9 mouse cellular contexts compared by ENCODE assay signal in the genomic region with DNA sequence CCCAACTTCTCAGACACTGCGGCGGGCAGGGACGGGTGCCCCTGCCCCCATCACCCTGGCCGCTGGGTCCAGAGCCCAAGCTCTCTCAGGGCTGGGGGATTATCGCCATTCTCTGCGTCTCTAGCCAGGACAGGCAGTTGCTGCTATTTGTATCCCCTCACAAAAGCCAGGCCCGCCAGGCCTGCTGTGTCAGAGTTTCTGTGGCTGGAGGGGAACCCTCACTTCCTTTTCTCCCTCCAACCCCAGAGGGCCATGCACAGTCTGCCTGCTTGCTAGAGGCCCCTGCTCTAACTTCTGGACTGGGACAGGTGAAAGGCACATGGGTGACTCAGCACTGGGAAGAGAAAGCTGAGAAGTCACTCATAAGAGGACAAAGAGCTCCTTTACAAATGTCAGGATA. TPM values are rescaled to one million over a fixed set of nuclear protein-coding genes. Genes with fewer than 3 reads are reported as not detected.
DNase-seq lines count a peak whose midpoint lies in the region; ATAC-seq and TF ChIP-seq lines count a peak whose summit lies in the region.
"Had no signal": no experiment of that assay in that cellular context is flagged by ENCODE, and none has a peak within 500 bp of the region (broad histone marks: within the 10 kb centered on the region; RNA-seq: fewer than 3 reads in every experiment).

No protein-coding gene starts in this region.

- no peak for TF ChIP-seq CTCF in E14TG2a.4 (conservative IDR thresholded peaks at IDR 0.05; ENCODE audit: low read length)
- TF ChIP-seq CTCF in liver, postnatal 0 days (IDR thresholded peaks at IDR 0.05; ENCODE audit: low read depth), result no peak

- H3K27me3 ChIP-seq in heart, embryonic 15.5 days, result peaks cover 71% of the 10 kb centered on the region
- H3K27me3 ChIP-seq in E14TG2a.4 (ENCODE audit: insufficient read depth, low read length), result peaks cover 67% of the 10 kb centered on the region
- H3K27me3 ChIP-seq in liver, postnatal 0 days (ENCODE audit: insufficient read depth, low read length), result peaks cover 55% of the 10 kb centered on the region

- H3K9ac ChIP-seq in heart, embryonic 15.5 days, result no peak overlapping the region
- H3K9ac ChIP-seq in liver, postnatal 0 days (replicated peaks), result no peak overlapping the region

- peak overlapping the region; percentile 29 for H3K4me2 ChIP-seq in heart, embryonic 15.5 days
- peak overlapping the region; percentile 36; the same call in 1 of the 2 replicates for H3K4me2 ChIP-seq in liver, postnatal 0 days (ENCODE audit: low read depth, low read length)

- H3K9me3 ChIP-seq in heart, embryonic 15.5 days (replicated peaks), result no peaks in the 10 kb centered on the region
- H3K9me3 ChIP-seq in E14TG2a.4 (ENCODE audit: low read length), result no peaks in the 10 kb centered on the region
- H3K9me3 ChIP-seq in liver, postnatal 0 days (ENCODE audit: low read length), result no peaks in the 10 kb centered on the region

- ATAC-seq in heart, embryonic 15.5 days (replicated peaks; ENCODE audit: insufficient number of reproducible peaks, insufficient read depth, low FRiP score, low read depth), result no peak
- ATAC-seq in hematopoietic stem cell, adult 5-6 weeks (replicated peaks in 1 of 2; ENCODE audit: insufficient read depth in 1 of 2, low FRiP score in 2 of 2, low TSS enrichment in 1 of 2, low read depth in 1 of 2, poor library complexity in 2 of 2, severe bottlenecking in 2 of 2), result peak; percentile 67 to 70
- no peak for ATAC-seq in liver, postnatal 0 days
- no peak for ATAC-seq in inflammation-experienced regulatory T-cells, adult 6 months
- ATAC-seq in erythroblast, adult 5-6 weeks (replicated peaks; ENCODE audit: low FRiP score, poor library complexity, severe bottlenecking), result no peak

- H3K27ac ChIP-seq in heart, embryonic 15.5 days, result no peak overlapping the region
- no peak overlapping the region for H3K27ac ChIP-seq in liver, postnatal 0 days (ENCODE audit: low read depth)

- peaks cover 33% of the 10 kb centered on the region for H3K4me1 ChIP-seq in heart, embryonic 15.5 days (replicated peaks)
- peaks cover 44% of the 10 kb centered on the region for H3K4me1 ChIP-seq in E14TG2a.4 (replicated peaks; ENCODE audit: low read depth, low read length)
- H3K4me1 ChIP-seq in liver, postnatal 0 days (ENCODE audit: insufficient read depth), result no peaks in the 10 kb centered on the region; the same call in 1 of the 2 replicates

- 5% methylated on average over 7 of the region's 7 CpGs for WGBS in heart, embryonic 15.5 days
- 4% methylated on average over 7 of the region's 7 CpGs for WGBS in liver, postnatal 0 days (ENCODE audit: insufficient replicate concordance)

- DNase-seq in heart, adult 9 months (ENCODE audit: low spot score in 2 of 2), result no peak
- DNase-seq in liver, postnatal 0 days, result no peak
- DNase-seq in embryo, embryonic 10 days (ENCODE audit: low spot score), result no peak
- DNase-seq: right cerebral cortex, postnatal 4 days had no signal

- H3K4me3 ChIP-seq in heart, embryonic 15.5 days, result no peak overlapping the region
- H3K4me3 ChIP-seq in E14TG2a.4 (replicated peaks; ENCODE audit: low read length), result peak overlapping the region; percentile 68
- H3K4me3 ChIP-seq in liver, postnatal 0 days (ENCODE audit: low read depth, low read length), result no peak overlapping the region

- TF ChIP-seq EP300 in liver, postnatal 0 days (IDR thresholded peaks at IDR 0.05; ENCODE audit: low read depth), result no peak

- H3K36me3 ChIP-seq in heart, embryonic 15.5 days, result no peaks in the 10 kb centered on the region
- no peaks in the 10 kb centered on the region for H3K36me3 ChIP-seq in E14TG2a.4 (ENCODE audit: insufficient read depth, low read length)
- H3K36me3 ChIP-seq in liver, postnatal 0 days (replicated peaks; ENCODE audit: insufficient read depth, low read length), result no peaks in the 10 kb centered on the region

RNA-seq across cellular contexts. Expression of a gene that starts 4.1 kb away (rescaled TPM):
- polyA plus RNA-seq in heart, embryonic 15.5 days (2015; fragmentation: Nextera tagmentation; extraction: Ambion mirVana), result 6.6 and 9.9 TPM in 2 replicates
- 2.3 TPM in 1 of 2 replicates, not detected in the other for total RNA-seq in hematopoietic stem cell, adult 5-6 weeks (2017)
- 0.41 and 0.86 TPM in 2 replicates for polyA plus RNA-seq in liver, postnatal 0 days (2015; fragmentation: Nextera tagmentation; extraction: Ambion mirVana)
- polyA plus RNA-seq in inflammation-experienced regulatory T-cells, adult 6 months (2017; shearing (Covaris generic)), result not detected
- total RNA-seq in erythroblast, adult 5-6 weeks (2015; ENCODE audit: low replicate concordance), result 0.58 TPM in 1 of 2 replicates, not detected in the other
- total RNA-seq in erythroblast, adult 5-6 weeks (2017; ENCODE audit: low replicate concordance), result 0.42 TPM in 1 of 2 replicates, not detected in the other

RNA-seq across cellular contexts. Expression of a gene that starts 26.1 kb away (rescaled TPM):
- 52.1 and 55.6 TPM in 2 replicates for polyA plus RNA-seq in heart, embryonic 15.5 days (2015; fragmentation: Nextera tagmentation; extraction: Ambion mirVana)
- 161 and 225 TPM in 2 replicates for total RNA-seq in hematopoietic stem cell, adult 5-6 weeks (2017)
- polyA plus RNA-seq in liver, postnatal 0 days (2015; fragmentation: Nextera tagmentation; extraction: Ambion mirVana), result 25.8 and 26.7 TPM in 2 replicates
- polyA plus RNA-seq in inflammation-experienced regulatory T-cells, adult 6 months (2017; shearing (Covaris generic)), result 10 to 100 TPM; 44.4 to 76.7 (median 68.9) TPM
- 11.1 and 36.6 TPM in 2 replicates for total RNA-seq in erythroblast, adult 5-6 weeks (2015; ENCODE audit: low replicate concordance)
- total RNA-seq in erythroblast, adult 5-6 weeks (2017; ENCODE audit: low replicate concordance), result 27.7 and 30.8 TPM in 2 replicates

RNA-seq across cellular contexts. Expression of a gene that starts 51.2 kb away (rescaled TPM):
- polyA plus RNA-seq in heart, embryonic 15.5 days (2015; fragmentation: Nextera tagmentation; extraction: Ambion mirVana), result 106 and 111 TPM in 2 replicates
- total RNA-seq in hematopoietic stem cell, adult 5-6 weeks (2017), result 69.7 and 89.3 TPM in 2 replicates
- polyA plus RNA-seq in liver, postnatal 0 days (2015; fragmentation: Nextera tagmentation; extraction: Ambion mirVana), result 49.5 and 56.3 TPM in 2 replicates
- polyA plus RNA-seq in inflammation-experienced regulatory T-cells, adult 6 months (2017; shearing (Covaris generic)), result 100 to 1,000 TPM in 1 of 3 experiments, 10 to 100 TPM in 2; 12.5 to 130 (median 20.4) TPM
- 50.9 and 62.5 TPM in 2 replicates for total RNA-seq in erythroblast, adult 5-6 weeks (2015; ENCODE audit: low replicate concordance)
- total RNA-seq in erythroblast, adult 5-6 weeks (2017; ENCODE audit: low replicate concordance), result 52.7 and 74.9 TPM in 2 replicates

RNA-seq across cellular contexts. Expression of a gene that starts 53.5 kb away (rescaled TPM):
- polyA plus RNA-seq in heart, embryonic 15.5 days (2015; fragmentation: Nextera tagmentation; extraction: Ambion mirVana), result 8.2 and 9.7 TPM in 2 replicates
- 14.3 and 15.4 TPM in 2 replicates for total RNA-seq in hematopoietic stem cell, adult 5-6 weeks (2017)
- polyA plus RNA-seq in liver, postnatal 0 days (2015; fragmentation: Nextera tagmentation; extraction: Ambion mirVana), result 2.4 and 2.6 TPM in 2 replicates
- polyA plus RNA-seq in inflammation-experienced regulatory T-cells, adult 6 months (2017; shearing (Covaris generic)), result 10 to 100 TPM in 1 of 3 experiments, 1 to 10 TPM in 2; 7.3 to 13.8 (median 9.9) TPM
- 0.38 and 0.84 TPM in 2 replicates for total RNA-seq in erythroblast, adult 5-6 weeks (2015; ENCODE audit: low replicate concordance)
- total RNA-seq in erythroblast, adult 5-6 weeks (2017; ENCODE audit: low replicate concordance), result 3.2 and 6.1 TPM in 2 replicates

Comparison
In these comparisons a context has a peak if more than half of its experiments do, and no peak if none do; other contexts are left out.
1. ATAC-seq: peak in hematopoietic stem cell, adult 5-6 weeks (2 of 2); none in heart, embryonic 15.5 days (single experiment), liver, postnatal 0 days (single experiment), inflammation-experienced regulatory T-cells, adult 6 months (single experiment) and erythroblast, adult 5-6 weeks (single experiment).